Mouse (Mus musculus) stomach, postnatal 0 days (tissue): ENCODE data around the gene Wdr48.

ENCODE experiments used
- CTCF ChIP-seq: IDR thresholded peaks from 2 replicates; pipeline ENCODE4 v1.5.1; 2016; ENCODE audit warnings: antibody characterized with exemption, low read depth, mild to moderate bottlenecking, moderate library complexity
- EP300 ChIP-seq: optimal IDR thresholded peaks from 2 replicates; pipeline ENCODE3; 2016; ENCODE audit warnings: antibody characterized with exemption

GRCm38 (mm10) chr9:119941861-119942260 lies 47.2 kb downstream of the Wdr48 start:
- TF ChIP-seq CTCF (no peak), EP300 (no peak)
